Mouse (Mus musculus) MEL (cell line): ENCODE measurements at regions not wholly inside any gene's neighbourhood (a gene's known extent, or its start where the extent isn't known, plus 50 kb on each side); places are given as distances from the start of the nearest gene placed in this dataset.

Experiments
- DNase-seq: peaks from one replicate; pipeline ENCODE4 v3.0.0; 2011; ENCODE audit warnings: low read depth, low spot score
- H3K27ac ChIP-seq: 2 replicates; pipeline ENCODE4 v1.5.1; 2012; ENCODE audit warnings: low read depth, mild to moderate bottlenecking, control low read depth, low read length, moderate library complexity; ENCODE audit not compliant: control insufficient read depth
- H3K27me3 ChIP-seq, 2 experiments: fragments of 150-350 bp in 1 of 2; sonication (generic) in 1 of 2; 2 replicates each; pipeline ENCODE4 v1.6.1; 2012; ENCODE audit warnings: low read length in 2 of 2, mild to moderate bottlenecking in 2 of 2, improper control_type of control experiment in 1 of 2, moderate library complexity in 1 of 2; ENCODE audit not compliant: insufficient read depth in 2 of 2, control insufficient read depth in 1 of 2
- H3K36me3 ChIP-seq, 2 experiments: 2 replicates each; pipeline ENCODE4 v1.6.1; 2012 to 2014; ENCODE audit warnings: low read length in 2 of 2, improper control_type of control experiment in 1 of 2, inconsistent platforms in 1 of 2, mild to moderate bottlenecking in 1 of 2; ENCODE audit not compliant: insufficient read depth in 2 of 2, control insufficient read depth in 1 of 2
- H3K4me1 ChIP-seq, 2 experiments: fragments of 150-350 bp in 1 of 2; sonication (generic) in 1 of 2; 2 replicates each; pipeline ENCODE4 v1.6.1; 2012; ENCODE audit warnings: low read length in 2 of 2, improper control_type of control experiment in 1 of 2, mild to moderate bottlenecking in 1 of 2; ENCODE audit not compliant: insufficient read depth in 2 of 2, control insufficient read depth in 1 of 2
- H3K4me3 ChIP-seq, 2 experiments: fragments of 150-350 bp in 1 of 2; sonication (generic) in 1 of 2; 2 replicates each; pipeline ENCODE4 v1.5.1; 2012; ENCODE audit warnings: low read depth in 2 of 2, low read length in 2 of 2, mild to moderate bottlenecking in 2 of 2, moderate library complexity in 2 of 2, control low read depth in 1 of 2, improper control_type of control experiment in 1 of 2; ENCODE audit not compliant: control insufficient read depth in 1 of 2, insufficient read depth in 1 of 2
- H3K79me2 ChIP-seq: 2 replicates; pipeline ENCODE4 v1.6.1; 2012; ENCODE audit warnings: mild to moderate bottlenecking, low read length, moderate library complexity; ENCODE audit not compliant: control insufficient read depth, poor library complexity, insufficient read depth
- H3K9ac ChIP-seq: 2 replicates; pipeline ENCODE4 v1.6.1; 2012; ENCODE audit warnings: low read depth, mild to moderate bottlenecking, control low read depth, low read length, moderate library complexity; ENCODE audit not compliant: control insufficient read depth, poor library complexity, severe bottlenecking
- H3K9me3 ChIP-seq: fragments of 150-350 bp; sonication (generic); replicated peaks from 2 replicates; pipeline ENCODE4 v1.6.1; 2012; ENCODE audit warnings: mild to moderate bottlenecking, low read length, improper control_type of control experiment, moderate library complexity; ENCODE audit not compliant: insufficient read depth
- BHLHE40 ChIP-seq: IDR thresholded peaks from 2 replicates; pipeline ENCODE4 v1.6.1; 2012; ENCODE audit warnings: low read depth, mild to moderate bottlenecking, inconsistent platforms, low read length, improper control_type of control experiment, borderline replicate concordance
- CHD2 ChIP-seq: IDR thresholded peaks from 2 replicates; pipeline ENCODE4 v1.6.1; 2011; ENCODE audit warnings: low read length, improper control_type of control experiment
- CTCF ChIP-seq, 3 experiments: IDR thresholded peaks in 2 of 3; conservative IDR thresholded peaks in 1 of 3; 2 replicates each; pipeline ENCODE4 v1.5.1; 2011 to 2012; ENCODE audit warnings: low read length in 3 of 3, low read depth in 2 of 3, mild to moderate bottlenecking in 2 of 3, improper control_type of control experiment in 1 of 3, inconsistent platforms in 1 of 3, mixed read lengths in 1 of 3, moderate library complexity in 1 of 3; ENCODE audit not compliant: control insufficient read depth in 1 of 3, insufficient read depth in 1 of 3, poor library complexity in 1 of 3, severe bottlenecking in 1 of 3
- E2F4 ChIP-seq: IDR thresholded peaks from 2 replicates; pipeline ENCODE4 v1.6.1; 2011; ENCODE audit warnings: low read depth, low read length, improper control_type of control experiment, borderline replicate concordance
- ETS1 ChIP-seq: IDR thresholded peaks from 2 replicates; pipeline ENCODE4 v1.6.1; 2012; ENCODE audit warnings: low read depth, mild to moderate bottlenecking, inconsistent platforms, low read length, improper control_type of control experiment, moderate library complexity
- HCFC1 ChIP-seq: IDR thresholded peaks from 2 replicates; pipeline ENCODE4 v1.6.1; 2012; ENCODE audit warnings: low read depth, mild to moderate bottlenecking, inconsistent platforms, low read length, improper control_type of control experiment, moderate library complexity
- JUND ChIP-seq: IDR thresholded peaks from 2 replicates; pipeline ENCODE4 v1.6.1; 2011; ENCODE audit warnings: low read depth, mild to moderate bottlenecking, improper control_type of control experiment, low read length
- MAFK ChIP-seq: IDR thresholded peaks from 2 replicates; pipeline ENCODE4 v1.6.1; 2011; ENCODE audit warnings: low read depth, mild to moderate bottlenecking, low read length, improper control_type of control experiment, borderline replicate concordance
- MAX ChIP-seq: IDR thresholded peaks from 2 replicates; pipeline ENCODE4 v1.6.1; 2011; ENCODE audit warnings: low read length, improper control_type of control experiment
- MAZ ChIP-seq: IDR thresholded peaks from 2 replicates; pipeline ENCODE4 v1.6.1; 2012; ENCODE audit warnings: low read depth, mild to moderate bottlenecking, inconsistent platforms, low read length, improper control_type of control experiment
- MYB ChIP-seq: IDR thresholded peaks from 2 replicates; pipeline ENCODE4 v1.6.1; 2011; ENCODE audit warnings: mild to moderate bottlenecking, low read depth, low read length, improper control_type of control experiment
- NRF1 ChIP-seq: IDR thresholded peaks from 2 replicates; pipeline ENCODE4 v1.6.1; 2014; ENCODE audit warnings: low read depth, mild to moderate bottlenecking, inconsistent platforms, low read length, improper control_type of control experiment, moderate library complexity; ENCODE audit not compliant: poor library complexity, insufficient read depth, severe bottlenecking
- POLR2AphosphoS2 ChIP-seq: IDR thresholded peaks from 2 replicates; pipeline ENCODE4 v1.6.1; 2011; ENCODE audit warnings: low read length, improper control_type of control experiment
- RCOR1 ChIP-seq: IDR thresholded peaks from 2 replicates; pipeline ENCODE4 v1.6.1; 2012; ENCODE audit warnings: low read depth, mild to moderate bottlenecking, inconsistent platforms, low read length, improper control_type of control experiment
- SMC3 ChIP-seq: IDR thresholded peaks from 2 replicates; pipeline ENCODE4 v1.6.1; 2011; ENCODE audit warnings: low read depth, low read length, improper control_type of control experiment
- TAL1 ChIP-seq: IDR thresholded peaks from 2 replicates; pipeline ENCODE4 v1.6.1; 2012; ENCODE audit warnings: mild to moderate bottlenecking, inconsistent platforms, low read length, moderate library complexity, mixed read lengths
- TBP ChIP-seq: IDR thresholded peaks from 2 replicates; pipeline ENCODE4 v1.8.0; 2011; ENCODE audit warnings: low read depth, low read length, improper control_type of control experiment
- ZC3H11A ChIP-seq: IDR thresholded peaks from 2 replicates; pipeline ENCODE4 v1.6.1; 2012; ENCODE audit warnings: low read depth, mild to moderate bottlenecking, inconsistent platforms, low read length, improper control_type of control experiment
- ZKSCAN1 ChIP-seq: IDR thresholded peaks from 2 replicates; pipeline ENCODE4 v1.6.1; 2012; ENCODE audit warnings: low read depth, mild to moderate bottlenecking, inconsistent platforms, low read length, improper control_type of control experiment, moderate library complexity
- ZMIZ1 ChIP-seq: IDR thresholded peaks from 2 replicates; pipeline ENCODE4 v1.6.1; 2012; ENCODE audit warnings: low read depth, mild to moderate bottlenecking, inconsistent platforms, low read length, improper control_type of control experiment, moderate library complexity
- ZNF384 ChIP-seq: IDR thresholded peaks from 2 replicates; pipeline ENCODE4 v1.6.1; 2012; ENCODE audit warnings: low read depth, mild to moderate bottlenecking, inconsistent platforms, low read length, improper control_type of control experiment

DNA sequence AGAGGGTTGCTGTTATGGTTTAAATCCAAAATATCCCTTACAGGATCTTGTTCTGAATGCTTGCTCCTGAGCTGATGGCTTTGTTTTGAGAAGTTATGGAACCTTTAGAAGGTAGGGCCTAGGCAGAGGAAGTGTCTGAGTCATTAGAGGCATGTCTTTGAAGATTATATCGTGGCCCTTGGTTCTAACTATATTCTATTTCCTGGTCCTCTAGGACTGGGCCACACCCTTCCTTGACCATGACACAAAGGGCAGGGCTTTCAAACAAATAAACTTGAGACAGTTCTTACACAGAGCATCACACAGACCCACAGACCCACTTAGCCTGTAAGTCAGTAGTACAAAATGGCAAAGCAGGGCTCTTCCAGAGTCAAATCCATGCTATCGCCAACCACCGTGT is 197.8 kb upstream of the Ubash3b start:
- Histone ChIP-seq H3K79me2 (no peaks in the 10 kb centered on the region), H3K36me3 (no peaks in the 10 kb centered on the region), H3K4me3 (no peak overlapping the region), H3K4me1 (no peaks in the 10 kb centered on the region), H3K9me3 (no peaks in the 10 kb centered on the region), H3K27ac (no peak overlapping the region), H3K27me3 (no peaks in the 10 kb centered on the region), H3K9ac (no peak overlapping the region)
- no peak for DNase-seq
- no peak for TF ChIP-seq MAZ
- TF ChIP-seq CHD2: no peak
- TF ChIP-seq JUND: no peak
- TF ChIP-seq ZKSCAN1: no peak
- TF ChIP-seq MAX: no peak
- TF ChIP-seq ETS1: no peak
- TF ChIP-seq TAL1: no peak
- TF ChIP-seq ZC3H11A: no peak
- no peak for TF ChIP-seq POLR2AphosphoS2
- TF ChIP-seq ZMIZ1: no peak
- TF ChIP-seq ZNF384: no peak
- no peak for TF ChIP-seq RCOR1
- no peak for TF ChIP-seq BHLHE40
- TF ChIP-seq E2F4: no peak

- Histone ChIP-seq H3K4me1 (no peaks in the 10 kb centered on the region), H3K9me3 (no peaks in the 10 kb centered on the region), H3K4me3 (no peak overlapping the region), H3K9ac (no peak overlapping the region), H3K36me3 (no peaks in the 10 kb centered on the region)
- TF ChIP-seq SMC3 (no peak), CHD2 (no peak), TBP (no peak), ZNF384 (no peak), TAL1 (no peak), MAX (no peak), MAFK (no peak), HCFC1 (no peak), NRF1 (no peak), MYB (no peak), CTCF (IDR thresholded peaks at IDR 0.05 in 2 of 3, conservative IDR thresholded peaks at IDR 0.05 in 1 of 3; ENCODE audit: control insufficient read depth in 1 of 3, insufficient read depth in 1 of 3, low read depth in 2 of 3, low read length in 3 of 3, poor library complexity in 1 of 3, severe bottlenecking in 1 of 3) (no peak), ETS1 (no peak)
- TF ChIP-seq, all 39 proteins: peak for 0
- DNase-seq: no peak
- Histone ChIP-seq H3K27ac (no peak overlapping the region), H3K79me2 (no peaks in the 10 kb centered on the region), H3K27me3 (no peaks in the 10 kb centered on the region)
Measured at GRCm38 (mm10) chr9:41345338-41345737, 183.8 kb upstream of the Ubash3b start.
